Mouse (Mus musculus) CH12.LX (cell line): ENCODE data around the gene Ankdd1b. TPM values are rescaled to one million over a fixed set of nuclear protein-coding genes. Genes with fewer than 3 reads are reported as not detected.

Experiments used
- DNase-seq: peaks from one replicate; pipeline ENCODE4 v3.0.0-alpha.2; 2013; ENCODE audit errors: extremely low read depth
- H3K27ac ChIP-seq: 2 replicates; pipeline ENCODE4 v1.5.1; 2012; ENCODE audit warnings: low read depth, mild to moderate bottlenecking, control low read depth, moderate library complexity; ENCODE audit not compliant: insufficient read depth
- H3K27me3 ChIP-seq: replicated peaks from 2 replicates; pipeline ENCODE3; 2012; ENCODE audit warnings: inconsistent platforms
- H3K36me3 ChIP-seq, 2 experiments: replicated peaks in 1 of 2; 2 replicates each; pipeline versions ENCODE3 to v1.6.1; 2012; ENCODE audit warnings: inconsistent platforms in 1 of 2, low read length in 1 of 2, mild to moderate bottlenecking in 1 of 2, mixed read lengths in 1 of 2, moderate library complexity in 1 of 2; ENCODE audit not compliant: control insufficient read depth in 1 of 2, insufficient read depth in 1 of 2
- H3K4me1 ChIP-seq, 2 experiments: 2 replicates each; pipeline ENCODE4 v1.6.1; 2012; ENCODE audit warnings: inconsistent platforms in 1 of 2, moderate library complexity in 1 of 2; ENCODE audit not compliant: insufficient read depth in 2 of 2, control insufficient read depth in 1 of 2
- H3K4me2 ChIP-seq: 2 replicates; pipeline ENCODE4 v1.6.1; 2012; ENCODE audit warnings: low read depth, mild to moderate bottlenecking, control low read depth; ENCODE audit not compliant: poor library complexity, insufficient read depth, severe bottlenecking
- H3K4me3 ChIP-seq, 3 experiments: fragments of 150-350 bp in 1 of 3; sonication (generic) in 1 of 3; replicated peaks in 1 of 3; 2 replicates each; pipeline versions ENCODE3 to v1.5.1; 2011 to 2012; ENCODE audit warnings: low read depth in 2 of 3, low read length in 2 of 3, mild to moderate bottlenecking in 2 of 3, moderate library complexity in 2 of 3, control low read depth in 1 of 3, improper control_type of control experiment in 1 of 3, inconsistent platforms in 1 of 3, mixed read lengths in 1 of 3; ENCODE audit not compliant: poor library complexity in 1 of 3
- H3K79me2 ChIP-seq: replicated peaks from 2 replicates; pipeline ENCODE4 v1.6.1; 2012; ENCODE audit warnings: mild to moderate bottlenecking, moderate library complexity; ENCODE audit not compliant: control insufficient read depth, poor library complexity, insufficient read depth, severe bottlenecking; ENCODE audit errors: extremely low read depth
- H3K9ac ChIP-seq: 2 replicates; pipeline ENCODE4 v1.6.1; 2012; ENCODE audit warnings: low read depth, mild to moderate bottlenecking, control low read depth, moderate library complexity; ENCODE audit not compliant: insufficient read depth
- H3K9me3 ChIP-seq: replicated peaks from 2 replicates; pipeline ENCODE3; 2012; ENCODE audit warnings: low read length, inconsistent platforms, mixed read lengths
- BHLHE40 ChIP-seq: IDR thresholded peaks from 2 replicates; pipeline ENCODE4 v1.6.1; 2011; ENCODE audit warnings: mild to moderate bottlenecking, low read depth, low read length, improper control_type of control experiment
- CHD1 ChIP-seq: IDR thresholded peaks from 2 replicates; pipeline ENCODE4 v1.6.1; 2012; ENCODE audit warnings: low read depth, low read length, improper control_type of control experiment, inconsistent platforms
- CHD2 ChIP-seq: IDR thresholded peaks from 2 replicates; pipeline ENCODE4 v1.6.1; 2011; ENCODE audit warnings: low read length, improper control_type of control experiment
- CTCF ChIP-seq, 2 experiments: IDR thresholded peaks in 1 of 2; conservative IDR thresholded peaks in 1 of 2; 2 replicates each; pipeline ENCODE4 v1.5.1; 2011 to 2012; ENCODE audit warnings: low read depth in 2 of 2, low read length in 2 of 2, improper control_type of control experiment in 1 of 2, inconsistent platforms in 1 of 2, mild to moderate bottlenecking in 1 of 2, moderate library complexity in 1 of 2
- E2F4 ChIP-seq: IDR thresholded peaks from 2 replicates; pipeline ENCODE4 v1.6.1; 2011; ENCODE audit warnings: low read depth, low read length, improper control_type of control experiment; ENCODE audit not compliant: insufficient replicate concordance
- ELF1 ChIP-seq: IDR thresholded peaks from 2 replicates; pipeline ENCODE4 v1.6.1; 2014; ENCODE audit warnings: low read depth, mild to moderate bottlenecking, inconsistent platforms, low read length, improper control_type of control experiment
- EP300 ChIP-seq: IDR thresholded peaks from 2 replicates; pipeline ENCODE4 v1.6.1; 2011; ENCODE audit warnings: low read length, improper control_type of control experiment
- ETS1 ChIP-seq: conservative IDR thresholded peaks from 2 replicates; pipeline ENCODE4 v1.6.1; 2012; ENCODE audit warnings: low read depth, mild to moderate bottlenecking, inconsistent platforms, low read length, improper control_type of control experiment, moderate library complexity
- GABPA ChIP-seq: IDR thresholded peaks from 2 replicates; pipeline ENCODE4 v1.6.1; 2012; ENCODE audit warnings: low read depth, low read length, improper control_type of control experiment, inconsistent platforms; ENCODE audit not compliant: insufficient replicate concordance
- HCFC1 ChIP-seq: IDR thresholded peaks from 2 replicates; pipeline ENCODE4 v1.6.1; 2012; ENCODE audit warnings: low read depth, mild to moderate bottlenecking, inconsistent platforms, low read length, improper control_type of control experiment
- IRF4 ChIP-seq: IDR thresholded peaks from 2 replicates; pipeline ENCODE4 v1.6.1; 2014; ENCODE audit warnings: low read depth, mild to moderate bottlenecking, inconsistent platforms, low read length, improper control_type of control experiment
- JUN ChIP-seq: IDR thresholded peaks from 2 replicates; pipeline ENCODE4 v1.6.1; 2011; ENCODE audit warnings: low read depth, mild to moderate bottlenecking, low read length, improper control_type of control experiment, moderate library complexity; ENCODE audit not compliant: insufficient read depth
- JUND ChIP-seq: conservative IDR thresholded peaks from 2 replicates; pipeline ENCODE4 v1.6.1; 2011; ENCODE audit warnings: low read depth, low read length, improper control_type of control experiment
- KAT2A ChIP-seq: IDR thresholded peaks from 2 replicates; pipeline ENCODE4 v1.6.1; 2012; ENCODE audit warnings: low read length, improper control_type of control experiment, inconsistent platforms; ENCODE audit not compliant: insufficient replicate concordance
- MAFK ChIP-seq: IDR thresholded peaks from 2 replicates; pipeline ENCODE4 v1.6.1; 2011; ENCODE audit warnings: low read length, improper control_type of control experiment; ENCODE audit not compliant: insufficient replicate concordance
- MAX ChIP-seq: IDR thresholded peaks from 2 replicates; pipeline ENCODE4 v1.6.1; 2011; ENCODE audit warnings: low read length, improper control_type of control experiment
- MAZ ChIP-seq: IDR thresholded peaks from 2 replicates; pipeline ENCODE4 v1.6.1; 2012; ENCODE audit warnings: low read depth, mild to moderate bottlenecking, inconsistent platforms, low read length, improper control_type of control experiment, moderate library complexity
- MEF2A ChIP-seq: IDR thresholded peaks from 2 replicates; pipeline ENCODE4 v1.6.1; 2014; ENCODE audit warnings: low read depth, mild to moderate bottlenecking, inconsistent platforms, low read length, improper control_type of control experiment, borderline replicate concordance
- MXI1 ChIP-seq: IDR thresholded peaks from 2 replicates; pipeline ENCODE4 v1.6.1; 2011; ENCODE audit warnings: mild to moderate bottlenecking, low read depth, low read length, improper control_type of control experiment
- MYC ChIP-seq: IDR thresholded peaks from 2 replicates; pipeline ENCODE4 v1.6.1; 2011; ENCODE audit warnings: low read depth, mild to moderate bottlenecking, improper control_type of control experiment, low read length
- NELFE ChIP-seq: IDR thresholded peaks from 2 replicates; pipeline ENCODE4 v1.6.1; 2011; ENCODE audit warnings: low read depth, low read length, improper control_type of control experiment
- NRF1 ChIP-seq: IDR thresholded peaks from 2 replicates; pipeline ENCODE4 v1.6.1; 2014; ENCODE audit warnings: low read depth, mild to moderate bottlenecking, inconsistent platforms, low read length, improper control_type of control experiment, moderate library complexity
- PAX5 ChIP-seq: IDR thresholded peaks from 2 replicates; pipeline ENCODE4 v1.6.1; 2012; ENCODE audit warnings: low read length, inconsistent platforms, mixed read lengths
- POLR2A ChIP-seq: IDR thresholded peaks from 2 replicates; pipeline ENCODE4 v1.6.1; 2011; ENCODE audit warnings: low read depth, mild to moderate bottlenecking, improper control_type of control experiment, low read length
- POLR2AphosphoS2 ChIP-seq: IDR thresholded peaks from 2 replicates; pipeline ENCODE4 v1.6.1; 2011; ENCODE audit warnings: low read depth, low read length, improper control_type of control experiment
- RAD21 ChIP-seq: IDR thresholded peaks from 2 replicates; pipeline ENCODE4 v1.6.1; 2011; ENCODE audit warnings: low read depth, mild to moderate bottlenecking, low read length, improper control_type of control experiment, moderate library complexity
- RCOR1 ChIP-seq: conservative IDR thresholded peaks from 2 replicates; pipeline ENCODE4 v1.6.1; 2012; ENCODE audit warnings: low read depth, mild to moderate bottlenecking, inconsistent platforms, low read length, improper control_type of control experiment
- SIN3A ChIP-seq: IDR thresholded peaks from 2 replicates; pipeline ENCODE4 v1.6.1; 2012; ENCODE audit warnings: low read length, improper control_type of control experiment, inconsistent platforms
- SMC3 ChIP-seq: IDR thresholded peaks from 2 replicates; pipeline ENCODE4 v1.6.1; 2011; ENCODE audit warnings: low read depth, low read length, improper control_type of control experiment
- TBP ChIP-seq: conservative IDR thresholded peaks from 2 replicates; pipeline ENCODE4 v1.6.1; 2011; ENCODE audit warnings: low read depth, low read length, improper control_type of control experiment
- TCF12 ChIP-seq: IDR thresholded peaks from 2 replicates; pipeline ENCODE4 v1.6.1; 2014; ENCODE audit warnings: low read depth, mild to moderate bottlenecking, inconsistent platforms, low read length, improper control_type of control experiment
- UBTF ChIP-seq: IDR thresholded peaks from 2 replicates; pipeline ENCODE4 v1.6.1; 2012; ENCODE audit warnings: low read depth, mild to moderate bottlenecking, inconsistent platforms, low read length, improper control_type of control experiment, moderate library complexity
- USF1 ChIP-seq: IDR thresholded peaks from 2 replicates; pipeline ENCODE4 v1.6.1; 2014; ENCODE audit warnings: low read depth, mild to moderate bottlenecking, inconsistent platforms, low read length, improper control_type of control experiment
- USF2 ChIP-seq: conservative IDR thresholded peaks from 2 replicates; pipeline ENCODE4 v1.6.1; 2011; ENCODE audit warnings: low read depth, low read length, improper control_type of control experiment
- ZC3H11A ChIP-seq: IDR thresholded peaks from 2 replicates; pipeline ENCODE4 v1.6.1; 2012; ENCODE audit warnings: low read depth, mild to moderate bottlenecking, inconsistent platforms, low read length, improper control_type of control experiment
- ZKSCAN1 ChIP-seq: IDR thresholded peaks from 2 replicates; pipeline ENCODE4 v1.6.1; 2012; ENCODE audit warnings: low read depth, inconsistent platforms, low read length, improper control_type of control experiment, borderline replicate concordance
- ZMIZ1 ChIP-seq: IDR thresholded peaks from 2 replicates; pipeline ENCODE4 v1.6.1; 2012; ENCODE audit warnings: low read depth, mild to moderate bottlenecking, inconsistent platforms, low read length, improper control_type of control experiment
- ZNF384 ChIP-seq: IDR thresholded peaks from 2 replicates; pipeline ENCODE4 v1.6.1; 2012; ENCODE audit warnings: low read depth, low read length, improper control_type of control experiment, inconsistent platforms
- dilution Hi-C: fragments of 300-500 bp; cut with MboI; formaldehyde crosslinking; loops from 2 replicates; pipeline ENCODE4 v1.14.3; 2020; ENCODE audit warnings: low sequenced_read_pairs; ENCODE audit not compliant: extremely low pct_unique_long_range_greater_than_20kb, extremely low pct_ligation_motif_present
- in situ Hi-C: fragments of 300-500 bp; cut with MboI; formaldehyde crosslinking; loops from 3 replicates; pipeline ENCODE4 v1.14.3; 2019; ENCODE audit warnings: low sequenced_read_pairs, low pct_ligation_motif_present, low pct_unique_long_range_greater_than_20kb, mixed read lengths
- polyA plus RNA-seq: library from polyadenylated mRNA; unstranded; fragments of >175 nt; gene quantifications from 2 replicates; pipeline ENCODE4 v1.2.1, GENCODE M21; 2012; ENCODE audit warnings: low read depth; ENCODE audit not compliant: insufficient read length
- total RNA-seq, 2 experiments: library from RNA; depleted of rRNA; stranded (reverse); fragments of 300-350 nt in 1 of 2; fragments of >200 nt in 1 of 2; gene quantifications; 2 replicates each; pipeline ENCODE4 v1.2.3; 2012 to 2014

Gene Ankdd1b
- total and polyA plus RNA-seq, 3 experiments, result 0.08 TPM; not detected in 2

GRCm38 (mm10) chr13:96388042-96388888, 82.7 kb downstream of the Ankdd1b start, which contains the start of gene Poc5:
Gene Poc5, plus strand, starts transcription at chr13:96388294.
- in situ Hi-C loops (no loop called here), dilution Hi-C loops (no loop called here)

GRCm38 (mm10) chr13:96377883-96378282, 93.1 kb downstream of the Ankdd1b start:
- dilution Hi-C loops, result no loop called here
- in situ Hi-C loops, result loop anchor here (10.0 kb wide), 1 partner anchor 353 kb away; no protein-coding TSS in a partner anchor
- no peaks in the 10 kb centered on the region for H3K27me3 ChIP-seq
- H3K79me2 ChIP-seq, result no peaks in the 10 kb centered on the region
- no peaks in the 10 kb centered on the region for H3K9me3 ChIP-seq
- H3K4me2 ChIP-seq, result no peak overlapping the region
- no peak overlapping the region for H3K4me3 ChIP-seq
- peaks cover 2 to 10% of the 10 kb centered on the region in 2 experiments; a peak in 1 of 4 replicates for H3K4me1 ChIP-seq
- DNase-seq, result no peak
- H3K9ac ChIP-seq, result no peak overlapping the region
- no peaks in the 10 kb centered on the region for H3K36me3 ChIP-seq
- no peak overlapping the region for H3K27ac ChIP-seq
- TF ChIP-seq MEF2A, result no peak
- no peak for TF ChIP-seq TCF12
- no peak for TF ChIP-seq MXI1
- no peak for TF ChIP-seq CHD1
- TF ChIP-seq CHD2, result no peak
- TF ChIP-seq IRF4, result no peak
- TF ChIP-seq ELF1, result no peak
- TF ChIP-seq BHLHE40, result no peak
- no peak for TF ChIP-seq MAZ
- TF ChIP-seq UBTF, result no peak
- no peak for TF ChIP-seq ZMIZ1
- TF ChIP-seq ZC3H11A, result no peak
- TF ChIP-seq POLR2A, result no peak
- no peak for TF ChIP-seq POLR2AphosphoS2
- no peak for TF ChIP-seq EP300
- TF ChIP-seq RAD21, result no peak

More at GRCm38 (mm10) chr13:96388042-96388888, 82.7 kb downstream of the Ankdd1b start, which contains the start of gene Poc5:
- Histone ChIP-seq H3K9ac (peak within 1 kb of the TSS; percentile 99), H3K79me2 (peaks cover 18% of the 10 kb centered on the region), H3K4me3 (peak within 1 kb of the TSS; percentile 90 to 99 (median 90)), H3K9me3 (peaks cover 12% of the 10 kb centered on the region), H3K27me3 (no peaks in the 10 kb centered on the region), H3K27ac (no peak within 1 kb of the TSS), H3K4me1 (peaks cover 0 to 14% of the 10 kb centered on the region in 2 experiments; a peak in 2 of 4 replicates), H3K4me2 (peak within 1 kb of the TSS; percentile 74), H3K36me3 (peaks cover 18 to 33% of the 10 kb centered on the region in 2 experiments)
- DNase-seq, result peak; percentile 98
- TF ChIP-seq EP300, result no peak
- peak; percentile 98 for TF ChIP-seq CHD2
- TF ChIP-seq TCF12, result peak; percentile 82
- no peak for TF ChIP-seq USF2
- TF ChIP-seq MXI1, result peak; percentile 93
- TF ChIP-seq ZC3H11A, result no peak
- no peak for TF ChIP-seq PAX5
- no peak for TF ChIP-seq ZKSCAN1
- peak; percentile 74 for TF ChIP-seq ZMIZ1
- TF ChIP-seq ETS1, result no peak
- TF ChIP-seq USF1, result no peak
- no peak for TF ChIP-seq RAD21
- peak; percentile 90 for TF ChIP-seq NELFE
- TF ChIP-seq NRF1, result peak; percentile 96
- peak; percentile 99 for TF ChIP-seq SIN3A
- TF ChIP-seq HCFC1, result peak; percentile 87
- peak; percentile 65; the same call in 1 of the 2 replicates for TF ChIP-seq TBP
- TF ChIP-seq MAFK, result no peak
- TF ChIP-seq POLR2AphosphoS2, result peak; percentile 49; the same call in 1 of the 2 replicates
- peak; percentile 100 for TF ChIP-seq ELF1
- TF ChIP-seq BHLHE40, result no peak
- TF ChIP-seq UBTF, result no peak; the same call in 1 of the 2 replicates
- no peak for TF ChIP-seq CHD1
- TF ChIP-seq MAZ, result no peak; the same call in 1 of the 2 replicates
- peak; percentile 72; the same call in 1 of the 2 replicates for TF ChIP-seq KAT2A
- TF ChIP-seq E2F4, result peak; percentile 79; the same call in 1 of the 2 replicates
- no peak for TF ChIP-seq JUN
- peak; percentile 64 for TF ChIP-seq MEF2A
- peak; percentile 5; the same call in 1 of the 2 replicates for TF ChIP-seq GABPA
- TF ChIP-seq RCOR1, result no peak
- TF ChIP-seq MYC, result peak; percentile 74
- no peak for TF ChIP-seq CTCF (conservative IDR thresholded peaks at IDR 0.05 in 1 of 2, IDR thresholded peaks at IDR 0.05 in 1 of 2; ENCODE audit: low read depth in 2 of 2, low read length in 2 of 2)
- peak; percentile 41; the same call in 1 of the 2 replicates for TF ChIP-seq IRF4
- no peak for TF ChIP-seq ZNF384
- peak; percentile 84 for TF ChIP-seq POLR2A
- no peak for TF ChIP-seq JUND
- peak; percentile 77 for TF ChIP-seq MAX
- no peak for TF ChIP-seq SMC3
